Mouse (Mus musculus): ENCODE data around the gene Rbpj.

GRCm38 (mm10) chr5:53467602-53468001 lies 1.6 kb downstream of the Rbpj start:
- no peak for TF ChIP-seq POLR2A (IDR thresholded peaks at IDR 0.05; ENCODE audit: low read depth, low read length)
- no peak for TF ChIP-seq CTCF (conservative IDR thresholded peaks at IDR 0.05; ENCODE audit: insufficient read depth, insufficient read length, low read depth, low read length)

All from kidney, adult 2 months (tissue).